Mouse (Mus musculus): Measurements from ENCODE around the gene Gpr21. TPM values are rescaled to one million over a fixed set of nuclear protein-coding genes. Genes with fewer than 3 reads are reported as not detected.

Gpr21 gene
- 1.3 and 1.7 TPM in 2 replicates for polyA plus RNA-seq (2014; fragmentation: Nextera tagmentation; extraction: Ambion mirVana)

DNA sequence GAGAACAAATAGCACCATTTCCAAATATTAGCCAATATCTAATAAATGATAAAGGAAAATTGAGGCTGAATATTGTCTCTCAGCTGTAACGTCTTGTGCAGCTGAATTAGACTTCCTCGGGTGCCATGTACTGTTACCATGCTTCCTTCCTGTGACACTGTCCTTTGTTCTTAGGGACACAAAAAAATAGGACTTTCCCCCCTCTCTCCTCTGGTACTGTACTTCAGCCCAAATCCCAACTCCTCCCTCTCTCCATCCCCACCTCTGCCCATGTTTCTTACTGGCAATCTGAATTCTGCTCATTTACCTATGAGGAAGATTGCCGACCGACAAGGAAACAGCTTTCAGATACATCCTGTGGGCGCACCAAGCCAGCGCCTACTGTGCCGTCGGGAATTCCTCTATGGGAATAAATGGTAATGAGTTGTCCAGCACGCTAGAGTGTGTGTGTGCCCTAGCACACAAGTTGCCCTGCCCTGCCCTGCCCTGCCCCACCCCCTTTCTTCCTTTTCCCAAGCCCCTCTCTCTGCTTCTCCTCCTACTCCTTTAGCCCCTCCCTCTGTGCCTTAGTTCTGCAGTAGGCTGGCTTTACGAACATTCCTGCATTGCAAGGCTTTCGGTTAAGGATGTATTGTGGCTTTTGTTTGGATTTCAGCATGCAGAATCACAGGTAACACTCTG lies at the start of gene Gpr21:
Gene Gpr21 (plus strand): TSS at position 303 of the 681 bp plus-strand sequence.
- peaks cover 2 to 12% of the 10 kb centered on the region in 2 experiments; a peak in 3 of 4 replicates for H3K4me1 ChIP-seq (ENCODE audit: control insufficient read depth in 2 of 2, insufficient read depth in 2 of 2, low read length in 2 of 2)
- peak within 1 kb of the TSS; percentile 17 to 24 for H3K4me3 ChIP-seq (ENCODE audit: control insufficient read depth in 1 of 2, insufficient read depth in 1 of 2, low read depth in 1 of 2, low read length in 2 of 2)
- no peaks in the 10 kb centered on the region for H3K9me3 ChIP-seq (ENCODE audit: control insufficient read depth, low read length)
- peaks cover 27% of the 10 kb centered on the region for H3K36me3 ChIP-seq (ENCODE audit: control insufficient read depth, insufficient read depth, low read length)
- H3K27me3 ChIP-seq (ENCODE audit: control insufficient read depth, insufficient read depth, low read length) = no peaks in the 10 kb centered on the region
- peak within 1 kb of the TSS; percentile 56 for H3K4me2 ChIP-seq (ENCODE audit: low read length)
- H3K9ac ChIP-seq (ENCODE audit: low read length) = peak within 1 kb of the TSS; percentile 52
- no peak; the same call in 1 of the 2 replicates for ATAC-seq (ENCODE audit: insufficient number of reproducible peaks, insufficient read depth, low FRiP score, low read depth)
- peak within 1 kb of the TSS; percentile 21 to 34; a peak in 2 of 4 replicates for H3K27ac ChIP-seq (replicated peaks in 1 of 2; ENCODE audit: control insufficient read depth in 1 of 2, insufficient read depth in 1 of 2, low read depth in 2 of 2, low read length in 2 of 2)
- 21% methylated on average over 11 of the region's 11 CpGs for WGBS

DNA sequence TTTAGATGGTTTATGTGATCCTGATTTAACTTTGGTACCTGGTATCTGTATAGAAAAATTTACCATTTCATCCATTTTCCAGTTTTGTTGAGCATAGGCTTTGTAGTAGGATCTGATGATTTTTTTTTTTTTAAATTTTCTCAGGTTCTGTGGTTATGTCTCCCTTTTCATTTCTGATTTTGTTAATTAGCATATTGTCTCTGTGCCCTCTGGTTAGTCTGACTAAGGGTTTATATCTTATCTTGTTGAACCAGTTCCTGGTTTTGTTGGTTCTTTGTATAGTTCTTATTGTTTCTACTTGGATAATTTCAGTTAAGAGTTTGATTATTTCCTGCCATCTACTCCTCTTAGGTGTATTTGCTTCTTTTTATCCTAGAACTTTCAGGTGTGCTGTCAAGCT lies 36.6 kb upstream of the Gpr21 start:
- Histone ChIP-seq H3K4me2 (ENCODE audit: low read length) (no peak overlapping the region), H3K9ac (ENCODE audit: low read length) (no peak overlapping the region), H3K36me3 (ENCODE audit: control insufficient read depth, insufficient read depth, low read length) (peaks cover 64% of the 10 kb centered on the region)

DNA sequence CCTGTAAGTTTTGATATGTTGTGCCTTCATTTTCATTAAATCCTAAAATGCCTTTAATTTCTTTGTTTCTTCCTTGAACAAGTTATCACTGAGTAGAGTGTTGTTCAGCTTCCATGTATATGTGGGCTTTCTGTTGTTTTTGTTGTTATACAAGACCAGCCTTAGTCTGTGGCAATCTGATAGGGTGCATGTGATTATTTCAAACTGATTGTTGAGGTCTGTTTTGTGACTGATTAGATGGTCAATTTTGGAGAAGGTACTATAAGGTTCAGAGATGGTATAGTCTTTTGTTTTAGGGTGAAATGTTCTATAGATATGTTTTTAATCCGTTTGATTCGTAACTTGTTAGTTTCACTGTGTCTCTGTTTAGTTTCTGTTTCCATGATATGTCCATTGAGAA lies 36.1 kb upstream of the Gpr21 start:
- no peak for ATAC-seq (ENCODE audit: insufficient number of reproducible peaks, insufficient read depth, low FRiP score, low read depth)
- 90% methylated on average over 2 of the region's 2 CpGs for WGBS
- Histone ChIP-seq H3K27me3 (ENCODE audit: control insufficient read depth, insufficient read depth, low read length) (no peaks in the 10 kb centered on the region), H3K27ac (replicated peaks in 1 of 2; ENCODE audit: control insufficient read depth in 1 of 2, insufficient read depth in 1 of 2, low read depth in 2 of 2, low read length in 2 of 2) (no peak overlapping the region), H3K4me2 (ENCODE audit: low read length) (no peak overlapping the region), H3K36me3 (ENCODE audit: control insufficient read depth, insufficient read depth, low read length) (peaks cover 65% of the 10 kb centered on the region), H3K4me1 (ENCODE audit: control insufficient read depth in 2 of 2, insufficient read depth in 2 of 2, low read length in 2 of 2) (no peaks in the 10 kb centered on the region), H3K4me3 (ENCODE audit: control insufficient read depth in 1 of 2, insufficient read depth in 1 of 2, low read depth in 1 of 2, low read length in 2 of 2) (no peak overlapping the region), H3K9me3 (ENCODE audit: control insufficient read depth, low read length) (no peaks in the 10 kb centered on the region), H3K9ac (ENCODE audit: low read length) (no peak overlapping the region)

More for the DNA sequence above, 36.6 kb upstream of the Gpr21 start:
- no peaks in the 10 kb centered on the region for H3K9me3 ChIP-seq (ENCODE audit: control insufficient read depth, low read length)
- ATAC-seq (ENCODE audit: insufficient number of reproducible peaks, insufficient read depth, low FRiP score, low read depth) = no peak
- no peak overlapping the region for H3K4me3 ChIP-seq (ENCODE audit: control insufficient read depth in 1 of 2, insufficient read depth in 1 of 2, low read depth in 1 of 2, low read length in 2 of 2)
- no peaks in the 10 kb centered on the region for H3K27me3 ChIP-seq (ENCODE audit: control insufficient read depth, insufficient read depth, low read length)
- no peak overlapping the region for H3K27ac ChIP-seq (replicated peaks in 1 of 2; ENCODE audit: control insufficient read depth in 1 of 2, insufficient read depth in 1 of 2, low read depth in 2 of 2, low read length in 2 of 2)
- no peaks in the 10 kb centered on the region for H3K4me1 ChIP-seq (ENCODE audit: control insufficient read depth in 2 of 2, insufficient read depth in 2 of 2, low read length in 2 of 2)

DNA sequence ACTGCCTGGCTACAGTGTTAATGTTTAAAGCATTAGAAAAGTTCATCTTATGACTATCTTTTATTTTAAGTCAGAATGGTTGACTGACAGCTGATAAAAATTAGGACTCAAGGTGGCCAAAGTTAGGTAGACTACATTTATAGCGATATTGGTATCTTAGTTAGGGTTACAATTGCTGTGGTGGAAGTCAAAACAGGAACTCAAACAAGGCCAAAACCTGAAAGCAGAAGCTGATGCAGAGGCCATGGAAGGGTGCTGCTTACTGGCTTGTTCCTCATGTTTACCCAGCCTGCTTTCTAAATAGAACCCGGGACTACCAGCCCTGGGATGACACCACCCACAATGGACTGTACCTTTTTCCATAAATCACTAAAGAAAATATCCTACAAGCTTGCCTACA lies 32.0 kb upstream of the Gpr21 start:
- Histone ChIP-seq H3K9ac (ENCODE audit: low read length) (no peak overlapping the region), H3K27me3 (ENCODE audit: control insufficient read depth, insufficient read depth, low read length) (no peaks in the 10 kb centered on the region), H3K4me2 (ENCODE audit: low read length) (no peak overlapping the region), H3K27ac (replicated peaks in 1 of 2; ENCODE audit: control insufficient read depth in 1 of 2, insufficient read depth in 1 of 2, low read depth in 2 of 2, low read length in 2 of 2) (no peak overlapping the region), H3K36me3 (ENCODE audit: control insufficient read depth, insufficient read depth, low read length) (peaks cover 67% of the 10 kb centered on the region), H3K4me3 (ENCODE audit: control insufficient read depth in 1 of 2, insufficient read depth in 1 of 2, low read depth in 1 of 2, low read length in 2 of 2) (no peak overlapping the region), H3K4me1 (ENCODE audit: control insufficient read depth in 2 of 2, insufficient read depth in 2 of 2, low read length in 2 of 2) (no peaks in the 10 kb centered on the region), H3K9me3 (ENCODE audit: control insufficient read depth, low read length) (no peaks in the 10 kb centered on the region)
- ATAC-seq (ENCODE audit: insufficient number of reproducible peaks, insufficient read depth, low FRiP score, low read depth) = no peak
- 87% methylated on average over 2 of the region's 2 CpGs for WGBS

DNA sequence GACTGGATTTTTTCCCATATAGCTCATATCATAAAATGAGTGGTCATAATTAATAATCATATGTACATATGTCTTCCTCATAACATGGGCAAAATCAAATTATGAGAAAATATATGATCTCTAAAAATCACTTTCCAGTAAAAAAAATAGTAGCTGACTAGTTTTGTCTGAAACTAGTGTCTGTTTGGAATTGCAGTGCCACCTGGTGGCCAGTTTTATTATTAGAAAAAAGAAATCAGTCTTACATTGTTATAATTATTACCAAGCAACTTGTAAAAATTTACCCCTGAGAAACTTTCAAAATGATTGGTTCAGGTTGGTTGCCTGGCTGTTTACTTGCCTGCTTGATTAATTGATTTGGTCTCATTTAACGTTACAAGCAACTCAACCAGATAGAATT lies 30.8 kb upstream of the Gpr21 start:
- Histone ChIP-seq H3K4me1 (ENCODE audit: control insufficient read depth in 2 of 2, insufficient read depth in 2 of 2, low read length in 2 of 2) (no peaks in the 10 kb centered on the region), H3K27ac (replicated peaks in 1 of 2; ENCODE audit: control insufficient read depth in 1 of 2, insufficient read depth in 1 of 2, low read depth in 2 of 2, low read length in 2 of 2) (no peak overlapping the region), H3K27me3 (ENCODE audit: control insufficient read depth, insufficient read depth, low read length) (no peaks in the 10 kb centered on the region), H3K4me3 (ENCODE audit: control insufficient read depth in 1 of 2, insufficient read depth in 1 of 2, low read depth in 1 of 2, low read length in 2 of 2) (no peak overlapping the region), H3K4me2 (ENCODE audit: low read length) (no peak overlapping the region), H3K9ac (ENCODE audit: low read length) (no peak overlapping the region), H3K36me3 (ENCODE audit: control insufficient read depth, insufficient read depth, low read length) (peaks cover 77% of the 10 kb centered on the region), H3K9me3 (ENCODE audit: control insufficient read depth, low read length) (no peaks in the 10 kb centered on the region)
- WGBS = 67% methylated on average over 1 of the region's 1 CpGs
- no peak for ATAC-seq (ENCODE audit: insufficient number of reproducible peaks, insufficient read depth, low FRiP score, low read depth)

DNA sequence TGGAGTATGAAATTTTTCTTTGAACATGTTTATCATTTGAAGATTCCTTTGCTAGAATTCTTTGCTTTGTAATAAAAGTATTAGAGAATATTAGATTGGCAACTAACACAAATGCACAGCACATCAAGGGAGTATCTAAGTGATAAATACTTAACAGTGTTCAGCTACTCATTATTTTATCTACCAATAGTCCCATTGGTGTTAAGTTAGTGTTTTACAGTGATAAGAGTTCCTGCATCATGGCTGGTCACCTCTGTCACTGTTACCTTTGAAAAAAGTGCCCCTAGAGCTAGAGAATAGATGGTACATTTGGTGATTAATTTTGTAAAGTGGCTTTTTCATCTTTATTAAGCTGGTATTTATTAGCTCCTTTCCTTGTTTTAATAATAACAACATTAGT lies 29.7 kb upstream of the Gpr21 start:
- no peak overlapping the region for H3K27ac ChIP-seq (replicated peaks in 1 of 2; ENCODE audit: control insufficient read depth in 1 of 2, insufficient read depth in 1 of 2, low read depth in 2 of 2, low read length in 2 of 2)
- no peak for ATAC-seq (ENCODE audit: insufficient number of reproducible peaks, insufficient read depth, low FRiP score, low read depth)
- no peak overlapping the region for H3K4me2 ChIP-seq (ENCODE audit: low read length)
- H3K36me3 ChIP-seq (ENCODE audit: control insufficient read depth, insufficient read depth, low read length) = peaks cover 81% of the 10 kb centered on the region
- no peaks in the 10 kb centered on the region for H3K9me3 ChIP-seq (ENCODE audit: control insufficient read depth, low read length)
- H3K27me3 ChIP-seq (ENCODE audit: control insufficient read depth, insufficient read depth, low read length) = no peaks in the 10 kb centered on the region
- no peak overlapping the region for H3K9ac ChIP-seq (ENCODE audit: low read length)
- no peak overlapping the region for H3K4me3 ChIP-seq (ENCODE audit: control insufficient read depth in 1 of 2, insufficient read depth in 1 of 2, low read depth in 1 of 2, low read length in 2 of 2)
- H3K4me1 ChIP-seq (ENCODE audit: control insufficient read depth in 2 of 2, insufficient read depth in 2 of 2, low read length in 2 of 2) = no peaks in the 10 kb centered on the region

DNA sequence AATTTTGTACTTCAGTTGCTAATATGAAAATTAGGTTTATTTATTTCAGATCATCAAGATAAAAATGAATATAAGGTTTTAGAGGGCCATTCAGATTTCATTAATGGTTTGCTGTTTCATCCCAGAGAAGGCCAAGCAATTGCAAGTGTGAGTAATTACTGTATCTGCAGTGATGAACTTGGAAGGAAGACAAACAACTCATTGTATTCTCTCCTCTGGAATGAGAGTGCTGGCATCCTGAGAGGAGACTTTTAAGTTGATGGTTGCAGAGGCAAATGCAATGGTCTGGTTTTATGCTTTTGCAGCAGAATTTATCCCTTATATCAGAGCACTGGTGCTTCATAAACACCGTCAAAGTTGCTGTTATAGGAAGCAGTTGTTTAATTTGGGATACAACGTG lies 27.2 kb upstream of the Gpr21 start:
- no peak for ATAC-seq (ENCODE audit: insufficient number of reproducible peaks, insufficient read depth, low FRiP score, low read depth)
- Histone ChIP-seq H3K4me3 (ENCODE audit: control insufficient read depth in 1 of 2, insufficient read depth in 1 of 2, low read depth in 1 of 2, low read length in 2 of 2) (no peak overlapping the region), H3K4me1 (ENCODE audit: control insufficient read depth in 2 of 2, insufficient read depth in 2 of 2, low read length in 2 of 2) (no peaks in the 10 kb centered on the region), H3K27me3 (ENCODE audit: control insufficient read depth, insufficient read depth, low read length) (no peaks in the 10 kb centered on the region), H3K27ac (replicated peaks in 1 of 2; ENCODE audit: control insufficient read depth in 1 of 2, insufficient read depth in 1 of 2, low read depth in 2 of 2, low read length in 2 of 2) (no peak overlapping the region), H3K4me2 (ENCODE audit: low read length) (no peak overlapping the region), H3K36me3 (ENCODE audit: control insufficient read depth, insufficient read depth, low read length) (peaks cover 86% of the 10 kb centered on the region), H3K9ac (ENCODE audit: low read length) (no peak overlapping the region), H3K9me3 (ENCODE audit: control insufficient read depth, low read length) (no peaks in the 10 kb centered on the region)
- WGBS = 91% methylated on average over 2 of the region's 2 CpGs

DNA sequence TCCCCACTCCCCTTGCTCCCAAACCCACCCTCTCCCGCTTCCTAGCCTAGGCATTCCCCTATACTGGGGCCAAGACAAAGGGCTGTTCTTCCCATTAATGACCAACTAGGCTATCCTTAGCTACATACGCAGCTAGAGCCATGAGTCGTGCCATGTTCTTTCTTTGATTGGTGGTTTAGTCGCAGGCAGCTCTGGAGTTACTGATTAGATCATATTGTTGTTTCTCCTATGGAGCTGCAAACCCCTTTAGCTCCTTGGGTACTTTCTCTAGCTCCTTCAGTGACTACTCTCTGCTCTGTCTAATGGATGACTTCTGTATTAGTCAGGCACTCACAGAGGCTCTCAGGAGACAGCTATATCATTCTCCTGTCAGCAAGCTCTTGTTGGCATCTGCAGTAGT lies 18.8 kb upstream of the Gpr21 start:
- no peaks in the 10 kb centered on the region for H3K27me3 ChIP-seq (ENCODE audit: control insufficient read depth, insufficient read depth, low read length)
- no peaks in the 10 kb centered on the region for H3K9me3 ChIP-seq (ENCODE audit: control insufficient read depth, low read length)
- peaks cover 73% of the 10 kb centered on the region for H3K36me3 ChIP-seq (ENCODE audit: control insufficient read depth, insufficient read depth, low read length)
- H3K27ac ChIP-seq (replicated peaks in 1 of 2; ENCODE audit: control insufficient read depth in 1 of 2, insufficient read depth in 1 of 2, low read depth in 2 of 2, low read length in 2 of 2) = no peak overlapping the region
- 88% methylated on average over 4 of the region's 4 CpGs for WGBS
- ATAC-seq (ENCODE audit: insufficient number of reproducible peaks, insufficient read depth, low FRiP score, low read depth) = no peak
- no peaks in the 10 kb centered on the region for H3K4me1 ChIP-seq (ENCODE audit: control insufficient read depth in 2 of 2, insufficient read depth in 2 of 2, low read length in 2 of 2)
- H3K9ac ChIP-seq (ENCODE audit: low read length) = no peak overlapping the region
- no peak overlapping the region for H3K4me3 ChIP-seq (ENCODE audit: control insufficient read depth in 1 of 2, insufficient read depth in 1 of 2, low read depth in 1 of 2, low read length in 2 of 2)
- no peak overlapping the region for H3K4me2 ChIP-seq (ENCODE audit: low read length)
